Comparison of ENCODE assay signal across 13 mouse cellular contexts in the genomic region with DNA sequence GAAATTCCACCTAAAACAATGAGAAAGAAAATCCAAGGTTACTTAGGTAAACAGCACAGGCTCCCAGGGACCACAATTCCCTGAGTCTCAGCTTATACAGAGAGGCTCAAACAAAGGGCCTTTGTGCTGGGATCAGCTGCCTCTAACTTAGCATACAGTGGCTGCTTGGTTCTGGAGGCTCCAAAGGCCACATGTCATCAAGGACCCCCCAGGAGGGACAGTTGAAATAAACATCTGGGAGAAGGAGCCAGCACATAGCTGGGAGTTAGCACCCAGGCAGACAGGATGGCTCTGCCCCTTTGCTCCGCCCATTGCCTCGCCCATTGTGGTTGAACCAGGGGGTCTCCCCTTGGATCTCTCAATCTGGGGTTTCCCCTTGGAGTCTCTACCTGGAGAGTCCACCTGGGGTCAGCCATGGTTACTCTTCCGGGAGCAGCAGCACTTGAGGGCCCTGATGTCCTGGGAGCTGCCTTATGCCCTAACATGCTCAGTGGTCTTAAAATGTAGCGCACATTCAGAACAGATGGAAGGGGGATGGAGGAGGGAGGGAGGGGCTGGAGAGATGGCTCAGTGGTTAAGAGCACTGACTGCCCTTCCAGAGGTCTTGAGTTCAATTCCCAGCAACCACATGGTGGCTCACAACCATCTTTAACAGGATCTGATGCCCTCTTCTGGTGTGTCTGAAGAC. TPM values are rescaled to one million over a fixed set of nuclear protein-coding genes. Genes with fewer than 3 reads are reported as not detected.
DNase-seq lines count a peak whose midpoint lies in the region; ATAC-seq lines count a peak whose summit lies in the region.
"Had no signal": no experiment of that assay in that cellular context is flagged by ENCODE, and none has a peak within 500 bp of the region (broad histone marks: within the 10 kb centered on the region; RNA-seq: fewer than 3 reads in every experiment).

No protein-coding gene starts in this region.

- H3K9me3 ChIP-seq in hindbrain, embryonic 12.5 days (replicated peaks) = no peaks in the 10 kb centered on the region
- no peaks in the 10 kb centered on the region for H3K9me3 ChIP-seq in hindbrain, embryonic 13.5 days
- H3K9me3 ChIP-seq in embryonic facial prominence, embryonic 10.5 days = no peaks in the 10 kb centered on the region
- no peaks in the 10 kb centered on the region for H3K9me3 ChIP-seq in midbrain, embryonic 13.5 days
- H3K9me3 ChIP-seq: intestine, embryonic 15.5 days had no signal

- peak; percentile 72 for ATAC-seq in hindbrain, embryonic 12.5 days (ENCODE audit: low FRiP score)
- no peak for ATAC-seq in hindbrain, embryonic 13.5 days (ENCODE audit: low FRiP score)
- peak; percentile 66 for ATAC-seq in midbrain, embryonic 13.5 days
- ATAC-seq in inflammation-experienced regulatory T-cells, adult 6 months = no peak
- ATAC-seq: intestine, embryonic 15.5 days had no signal

- H3K27ac ChIP-seq in hindbrain, embryonic 12.5 days = peak overlapping the region; percentile 45
- H3K27ac ChIP-seq in hindbrain, embryonic 13.5 days = no peak overlapping the region; the same call in 1 of the 2 replicates
- H3K27ac ChIP-seq in embryonic facial prominence, embryonic 10.5 days (replicated peaks) = peak overlapping the region; percentile 81
- H3K27ac ChIP-seq in midbrain, embryonic 13.5 days = peak overlapping the region; percentile 51; the same call in 1 of the 2 replicates
- H3K27ac ChIP-seq: intestine, embryonic 15.5 days had no signal

- DNase-seq in ES-CJ7 (ENCODE audit: low read depth, low spot score) = peak; percentile 81
- peak; percentile 50 for DNase-seq in embryonic facial prominence, embryonic 10.5 days (ENCODE audit: low spot score)
- DNase-seq in cerebellum, postnatal 4 days (ENCODE audit: low spot score in 2 of 2) = no peak
- no peak for DNase-seq in right cerebral cortex, postnatal 14 days
- DNase-seq: cerebellum, postnatal 14 days; spleen, adult 18-20 months had no signal

- no peaks in the 10 kb centered on the region for H3K36me3 ChIP-seq in hindbrain, embryonic 12.5 days
- no peaks in the 10 kb centered on the region for H3K36me3 ChIP-seq in hindbrain, embryonic 13.5 days
- H3K36me3 ChIP-seq in embryonic facial prominence, embryonic 10.5 days (replicated peaks) = no peaks in the 10 kb centered on the region
- no peaks in the 10 kb centered on the region for H3K36me3 ChIP-seq in midbrain, embryonic 13.5 days
- H3K36me3 ChIP-seq: intestine, embryonic 15.5 days had no signal

- no peaks in the 10 kb centered on the region for H3K27me3 ChIP-seq in hindbrain, embryonic 12.5 days
- no peaks in the 10 kb centered on the region for H3K27me3 ChIP-seq in hindbrain, embryonic 13.5 days
- H3K27me3 ChIP-seq in embryonic facial prominence, embryonic 10.5 days (replicated peaks; ENCODE audit: low read depth, poor library complexity, severe bottlenecking) = no peaks in the 10 kb centered on the region
- no peaks in the 10 kb centered on the region for H3K27me3 ChIP-seq in midbrain, embryonic 13.5 days
- H3K27me3 ChIP-seq: intestine, embryonic 15.5 days had no signal

- no peak overlapping the region; the same call in 1 of the 2 replicates for H3K4me2 ChIP-seq in hindbrain, embryonic 12.5 days (replicated peaks)
- H3K4me2 ChIP-seq in hindbrain, embryonic 13.5 days = no peak overlapping the region
- no peak overlapping the region for H3K4me2 ChIP-seq in midbrain, embryonic 13.5 days (replicated peaks)
- H3K4me2 ChIP-seq: heart, embryonic 11.5 days; intestine, embryonic 15.5 days; liver, embryonic 11.5 days had no signal

- H3K9ac ChIP-seq in hindbrain, embryonic 12.5 days = no peak overlapping the region
- no peak overlapping the region for H3K9ac ChIP-seq in hindbrain, embryonic 13.5 days
- no peak overlapping the region for H3K9ac ChIP-seq in midbrain, embryonic 13.5 days (replicated peaks)
- H3K9ac ChIP-seq: intestine, embryonic 15.5 days had no signal

- 51% methylated on average over 4 of the region's 4 CpGs for WGBS in hindbrain, embryonic 12.5 days
- WGBS in hindbrain, embryonic 13.5 days = 38% methylated on average over 4 of the region's 4 CpGs
- WGBS in embryonic facial prominence, embryonic 10.5 days = 39% methylated on average over 4 of the region's 4 CpGs
- WGBS in midbrain, embryonic 13.5 days = 46% methylated on average over 4 of the region's 4 CpGs

- H3K4me1 ChIP-seq in hindbrain, embryonic 12.5 days = peaks cover 6% of the 10 kb centered on the region
- H3K4me1 ChIP-seq in hindbrain, embryonic 13.5 days (replicated peaks) = 0 out of 2 replicates have a peak, but pooled peaks cover 6% of the 10 kb centered on the region
- H3K4me1 ChIP-seq in embryonic facial prominence, embryonic 10.5 days = peaks cover 10% of the 10 kb centered on the region
- peaks cover 8% of the 10 kb centered on the region for H3K4me1 ChIP-seq in midbrain, embryonic 13.5 days (replicated peaks)
- H3K4me1 ChIP-seq: intestine, embryonic 15.5 days had no signal

- no peak overlapping the region for H3K4me3 ChIP-seq in hindbrain, embryonic 12.5 days
- H3K4me3 ChIP-seq in hindbrain, embryonic 13.5 days = no peak overlapping the region
- no peak overlapping the region for H3K4me3 ChIP-seq in embryonic facial prominence, embryonic 10.5 days
- no peak overlapping the region for H3K4me3 ChIP-seq in midbrain, embryonic 13.5 days (replicated peaks)
- H3K4me3 ChIP-seq: intestine, embryonic 15.5 days had no signal

RNA-seq across cellular contexts. Expression of gene Sall4, which starts 23.5 kb away (rescaled TPM):
- polyA plus RNA-seq in hindbrain, embryonic 12.5 days (2016; fragmentation: Nextera tagmentation; extraction: Ambion mirVana) = 2.3 and 3.2 TPM in 2 replicates
- 0.91 and 1.1 TPM in 2 replicates for polyA plus RNA-seq in hindbrain, embryonic 13.5 days (2015; fragmentation: Nextera tagmentation; extraction: Ambion mirVana)
- 34.6 and 50.1 TPM in 2 replicates for polyA plus RNA-seq in embryonic facial prominence, embryonic 10.5 days (2016; fragmentation: Nextera tagmentation; extraction: Ambion mirVana)
- 2.2 and 5.5 TPM in 2 replicates for polyA plus RNA-seq in midbrain, embryonic 13.5 days (2015; fragmentation: Nextera tagmentation; extraction: Ambion mirVana)
- polyA plus RNA-seq in inflammation-experienced regulatory T-cells, adult 6 months (2017; shearing (Covaris generic)) = under 1 TPM in 1 of 3 experiments, not detected in 2; 0.13 TPM

RNA-seq across cellular contexts. Expression of gene Atp9a, which starts 49.0 kb away (rescaled TPM):
- 50.8 and 54.2 TPM in 2 replicates for polyA plus RNA-seq in hindbrain, embryonic 12.5 days (2016; fragmentation: Nextera tagmentation; extraction: Ambion mirVana)
- 60.4 and 65.2 TPM in 2 replicates for polyA plus RNA-seq in hindbrain, embryonic 13.5 days (2015; fragmentation: Nextera tagmentation; extraction: Ambion mirVana)
- 9.3 and 9.4 TPM in 2 replicates for polyA plus RNA-seq in embryonic facial prominence, embryonic 10.5 days (2016; fragmentation: Nextera tagmentation; extraction: Ambion mirVana)
- 61.1 and 63.6 TPM in 2 replicates for polyA plus RNA-seq in midbrain, embryonic 13.5 days (2015; fragmentation: Nextera tagmentation; extraction: Ambion mirVana)
- polyA plus RNA-seq in inflammation-experienced regulatory T-cells, adult 6 months (2017; shearing (Covaris generic)) = 10 to 100 TPM in 2 of 3 experiments, 1 to 10 TPM in 1; 6.8 to 11.0 (median 10.6) TPM

Comparison
In these comparisons a context has a peak if more than half of its experiments do, and no peak if none do; other contexts are left out.
1. ATAC-seq: peak in hindbrain, embryonic 12.5 days (single experiment) and midbrain, embryonic 13.5 days (single experiment); none in hindbrain, embryonic 13.5 days (single experiment) and inflammation-experienced regulatory T-cells, adult 6 months (single experiment).
2. DNase-seq: peak in ES-CJ7 (single experiment) and embryonic facial prominence, embryonic 10.5 days (single experiment); none in cerebellum, postnatal 4 days (0 of 2) and right cerebral cortex, postnatal 14 days (single experiment).